Mouse (Mus musculus): ENCODE measurements around the gene Adamts2. TPM values are rescaled to one million over a fixed set of nuclear protein-coding genes. Genes with fewer than 3 reads are reported as not detected.

Adamts2 gene
- total and polyA plus RNA-seq, 3 experiments: not detected

DNA sequence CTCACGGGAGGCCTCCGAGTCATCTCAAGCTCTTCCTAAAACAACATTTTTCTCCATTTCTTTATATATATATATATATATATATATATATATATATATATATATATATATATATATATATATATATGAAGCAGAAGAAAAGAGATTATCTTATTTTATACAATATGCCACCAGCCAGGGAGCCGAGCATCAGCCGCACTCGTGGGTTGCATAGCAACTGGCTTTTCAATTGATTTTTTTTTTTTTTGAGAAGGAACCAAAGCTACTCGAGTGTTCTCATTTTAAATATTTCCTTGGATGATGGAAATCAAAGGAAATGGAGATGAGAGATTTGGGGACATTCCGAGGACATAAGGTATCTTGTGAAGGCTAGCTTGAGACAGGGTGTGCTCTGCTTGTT, 164.6 kb downstream of the Adamts2 start:
- dilution Hi-C loops (cut with MboI; ENCODE audit: extremely low pct_ligation_motif_present, extremely low pct_unique_long_range_greater_than_20kb, low sequenced_read_pairs): no loop called here

DNA sequence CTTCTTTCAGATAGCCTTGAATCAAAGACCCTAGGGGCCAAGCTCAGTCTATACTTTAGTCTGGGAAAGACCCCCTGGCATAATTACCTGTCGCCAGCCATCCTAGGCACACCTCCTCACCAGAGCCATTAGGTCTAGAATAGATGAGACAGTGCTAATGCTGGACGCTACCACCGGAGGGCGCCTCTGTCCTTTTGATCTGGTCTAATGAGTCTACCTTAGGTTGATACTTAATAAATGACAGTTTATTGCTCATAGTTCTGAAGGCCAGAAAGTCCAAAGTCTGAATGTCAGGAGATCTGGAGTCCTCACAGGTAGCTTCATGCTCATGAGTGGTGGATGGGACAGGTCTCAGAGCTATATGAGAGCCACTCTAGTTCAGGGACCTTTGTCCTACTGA, 165.2 kb downstream of the Adamts2 start:
- dilution Hi-C loops (cut with MboI; ENCODE audit: extremely low pct_ligation_motif_present, extremely low pct_unique_long_range_greater_than_20kb, low sequenced_read_pairs): no loop called here
- DNase-seq (ENCODE audit: extremely low read depth): peak; percentile 56
- no peak overlapping the region for H3K4me2 ChIP-seq (ENCODE audit: insufficient read depth, low read depth, poor library complexity, severe bottlenecking)

More for the DNA sequence above, 164.6 kb downstream of the Adamts2 start:
- DNase-seq (ENCODE audit: extremely low read depth): no peak
- H3K9ac ChIP-seq (ENCODE audit: insufficient read depth, low read depth): no peak overlapping the region
- no peak overlapping the region for H3K4me3 ChIP-seq (replicated peaks in 1 of 3; ENCODE audit: low read depth in 2 of 3, low read length in 2 of 3, poor library complexity in 1 of 3)
- peaks cover 4% of the 10 kb centered on the region for H3K9me3 ChIP-seq (replicated peaks; ENCODE audit: low read length)
- TF ChIP-seq CHD1 (IDR thresholded peaks at IDR 0.05; ENCODE audit: low read depth, low read length) (no peak), CHD2 (IDR thresholded peaks at IDR 0.05; ENCODE audit: low read length) (no peak), TBP (conservative IDR thresholded peaks at IDR 0.05; ENCODE audit: low read depth, low read length) (no peak), NELFE (IDR thresholded peaks at IDR 0.05; ENCODE audit: low read depth, low read length) (no peak), RCOR1 (conservative IDR thresholded peaks at IDR 0.05; ENCODE audit: low read depth, low read length) (no peak), MAZ (IDR thresholded peaks at IDR 0.05; ENCODE audit: low read depth, low read length) (no peak), JUN (IDR thresholded peaks at IDR 0.05; ENCODE audit: insufficient read depth, low read depth, low read length) (no peak), BHLHE40 (IDR thresholded peaks at IDR 0.05; ENCODE audit: low read depth, low read length) (no peak), PAX5 (IDR thresholded peaks at IDR 0.05; ENCODE audit: low read length) (no peak), POLR2AphosphoS2 (IDR thresholded peaks at IDR 0.05; ENCODE audit: low read depth, low read length) (no peak), USF1 (IDR thresholded peaks at IDR 0.05; ENCODE audit: low read depth, low read length) (no peak), NRF1 (IDR thresholded peaks at IDR 0.05; ENCODE audit: low read depth, low read length) (no peak)
- no peak overlapping the region for H3K4me2 ChIP-seq (ENCODE audit: insufficient read depth, low read depth, poor library complexity, severe bottlenecking)
- H3K4me1 ChIP-seq (ENCODE audit: control insufficient read depth in 1 of 2, insufficient read depth in 2 of 2): peaks cover 0 to 3% of the 10 kb centered on the region in 2 experiments; a peak in 2 of 4 replicates
- no peak overlapping the region for H3K27ac ChIP-seq (ENCODE audit: insufficient read depth, low read depth)
- H3K79me2 ChIP-seq (replicated peaks; ENCODE audit: control insufficient read depth, extremely low read depth, insufficient read depth, poor library complexity, severe bottlenecking): no peaks in the 10 kb centered on the region
- no peaks in the 10 kb centered on the region for H3K36me3 ChIP-seq (replicated peaks in 1 of 2; ENCODE audit: control insufficient read depth in 1 of 2, insufficient read depth in 1 of 2, low read length in 1 of 2)
- in situ Hi-C loops (cut with MboI; ENCODE audit: low pct_ligation_motif_present, low pct_unique_long_range_greater_than_20kb, low sequenced_read_pairs): loop anchor here (10.0 kb wide), 1 partner anchor 332 kb away; the partner anchor contains the start of gene Rufy1
- peaks cover 83% of the 10 kb centered on the region for H3K27me3 ChIP-seq (replicated peaks)

More for the DNA sequence above, 165.2 kb downstream of the Adamts2 start:
- TF ChIP-seq CTCF (conservative IDR thresholded peaks at IDR 0.05 in 1 of 2, IDR thresholded peaks at IDR 0.05 in 1 of 2; ENCODE audit: low read depth in 2 of 2, low read length in 2 of 2) (peak; percentile 78 to 79), ELF1 (IDR thresholded peaks at IDR 0.05; ENCODE audit: low read depth, low read length) (no peak), RCOR1 (conservative IDR thresholded peaks at IDR 0.05; ENCODE audit: low read depth, low read length) (no peak), E2F4 (IDR thresholded peaks at IDR 0.05; ENCODE audit: insufficient replicate concordance, low read depth, low read length) (no peak), MAFK (IDR thresholded peaks at IDR 0.05; ENCODE audit: insufficient replicate concordance, low read length) (no peak), MYC (IDR thresholded peaks at IDR 0.05; ENCODE audit: low read depth, low read length) (no peak), USF1 (IDR thresholded peaks at IDR 0.05; ENCODE audit: low read depth, low read length) (no peak), RAD21 (IDR thresholded peaks at IDR 0.05; ENCODE audit: low read depth, low read length) (peak; percentile 74), NELFE (IDR thresholded peaks at IDR 0.05; ENCODE audit: low read depth, low read length) (peak; percentile 27; the same call in 1 of the 2 replicates), ZC3H11A (IDR thresholded peaks at IDR 0.05; ENCODE audit: low read depth, low read length) (no peak), EP300 (IDR thresholded peaks at IDR 0.05; ENCODE audit: low read length) (no peak), SMC3 (IDR thresholded peaks at IDR 0.05; ENCODE audit: low read depth, low read length) (peak; percentile 62), NRF1 (IDR thresholded peaks at IDR 0.05; ENCODE audit: low read depth, low read length) (no peak), HCFC1 (IDR thresholded peaks at IDR 0.05; ENCODE audit: low read depth, low read length) (no peak), MAZ (IDR thresholded peaks at IDR 0.05; ENCODE audit: low read depth, low read length) (no peak)
- no peak overlapping the region for H3K9ac ChIP-seq (ENCODE audit: insufficient read depth, low read depth)
- peaks cover 82% of the 10 kb centered on the region for H3K27me3 ChIP-seq (replicated peaks)
- H3K9me3 ChIP-seq (replicated peaks; ENCODE audit: low read length): peaks cover 4% of the 10 kb centered on the region
- H3K4me1 ChIP-seq (ENCODE audit: control insufficient read depth in 1 of 2, insufficient read depth in 2 of 2): peaks cover 0 to 3% of the 10 kb centered on the region in 2 experiments; a peak in 2 of 4 replicates
- no peaks in the 10 kb centered on the region for H3K36me3 ChIP-seq (replicated peaks in 1 of 2; ENCODE audit: control insufficient read depth in 1 of 2, insufficient read depth in 1 of 2, low read length in 1 of 2)
- no peak overlapping the region for H3K4me3 ChIP-seq (replicated peaks in 1 of 3; ENCODE audit: low read depth in 2 of 3, low read length in 2 of 3, poor library complexity in 1 of 3)
- in situ Hi-C loops (cut with MboI; ENCODE audit: low pct_ligation_motif_present, low pct_unique_long_range_greater_than_20kb, low sequenced_read_pairs): loop anchor here (10.0 kb wide), 1 partner anchor 332 kb away; the partner anchor contains the start of gene Rufy1
- no peaks in the 10 kb centered on the region for H3K79me2 ChIP-seq (replicated peaks; ENCODE audit: control insufficient read depth, extremely low read depth, insufficient read depth, poor library complexity, severe bottlenecking)
- H3K27ac ChIP-seq (ENCODE audit: insufficient read depth, low read depth): no peak overlapping the region

Measured in CH12.LX (cell line).